Mouse (Mus musculus) bone marrow, adult 2 months (tissue): ENCODE data around the gene Actg1. TPM values are rescaled to one million over a fixed set of nuclear protein-coding genes. Genes with fewer than 3 reads are reported as not detected.

Source experiments
- H3K27ac ChIP-seq: fragments of 200-500 bp; 2 replicates; pipeline ENCODE4 v1.5.1; 2012; ENCODE audit warnings: low read depth, mild to moderate bottlenecking, control low read depth, inconsistent platforms, low read length; ENCODE audit not compliant: control insufficient read depth, poor library complexity, insufficient read depth
- H3K4me1 ChIP-seq: fragments of 200-500 bp; 2 replicates; pipeline ENCODE4 v1.6.1; 2011; ENCODE audit warnings: low read length; ENCODE audit not compliant: control insufficient read depth, insufficient read depth
- H3K4me3 ChIP-seq: fragments of 200-500 bp; replicated peaks from 2 replicates; pipeline ENCODE3; 2011; ENCODE audit warnings: mild to moderate bottlenecking, low read depth, low read length, control low read depth; ENCODE audit not compliant: control insufficient read depth
- CTCF ChIP-seq: fragments of 200-500 bp; IDR thresholded peaks from 2 replicates; pipeline ENCODE4 v1.5.1; 2011; ENCODE audit warnings: low read length, control low read depth; ENCODE audit not compliant: control insufficient read depth, insufficient read depth
- POLR2A ChIP-seq: fragments of 200-500 bp; IDR thresholded peaks from 2 replicates; pipeline ENCODE4 v1.6.1; 2011; ENCODE audit warnings: low read depth, mild to moderate bottlenecking, control low read depth, low read length, borderline replicate concordance; ENCODE audit not compliant: control insufficient read depth
- WGBS: fragments of 180-500 bp; shearing (Covaris S2); methylation state at CpG from one replicate; pipeline ENCODE4 v1.1.7; 2018; 5-methylcytosine and 5-hydroxymethylcytosine counted together
- polyA plus RNA-seq: library from polyadenylated mRNA; stranded (reverse); fragments of >200 nt; gene quantifications from 2 replicates; pipeline ENCODE4 v1.2.4, GENCODE M21; 2011; ENCODE audit warnings: low replicate concordance; ENCODE audit not compliant: missing spikeins, insufficient read depth, insufficient read length

The Actg1 gene
- polyA plus RNA-seq, 1 experiment: 760 TPM

DNA sequence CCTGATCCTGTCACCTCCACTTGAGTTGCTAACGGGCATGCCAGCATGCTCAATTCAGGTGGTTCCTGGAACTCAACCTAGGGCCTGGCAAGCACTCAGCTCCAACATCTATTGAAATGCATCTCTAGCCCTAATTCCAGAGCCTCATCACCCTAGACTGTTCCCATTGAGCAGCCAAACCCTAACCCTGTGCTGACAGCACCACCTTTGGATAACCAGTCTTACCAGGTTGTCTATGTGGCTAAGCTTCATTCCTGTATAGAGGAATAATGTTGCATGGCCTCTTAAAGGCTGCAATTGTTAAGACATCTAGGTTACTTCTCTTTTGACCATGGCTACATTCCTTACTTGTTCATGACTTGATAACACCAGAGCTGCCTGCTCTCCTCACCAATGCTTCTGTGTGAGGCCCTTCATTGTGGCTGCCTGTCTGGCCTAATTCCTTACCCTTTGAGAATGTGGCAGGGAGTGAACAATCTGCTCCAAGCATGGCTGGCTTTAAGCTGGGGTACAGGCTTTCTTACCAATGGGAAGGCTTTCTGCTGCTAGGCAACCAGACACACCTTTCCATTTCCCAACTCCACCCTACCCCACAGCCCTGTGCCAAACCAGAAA is 3.2 kb downstream of the Actg1 start:
- no peak overlapping the region for H3K4me3 ChIP-seq
- TF ChIP-seq CTCF (no peak), POLR2A (0 out of 2 replicates have a peak, but pooled peaks have one; percentile 18)
- no peak overlapping the region for H3K27ac ChIP-seq
- peaks cover 2% of the 10 kb centered on the region; the same call in 1 of the 2 replicates for H3K4me1 ChIP-seq
- WGBS: 65% methylated on average over 1 of the region's 1 CpGs

DNA sequence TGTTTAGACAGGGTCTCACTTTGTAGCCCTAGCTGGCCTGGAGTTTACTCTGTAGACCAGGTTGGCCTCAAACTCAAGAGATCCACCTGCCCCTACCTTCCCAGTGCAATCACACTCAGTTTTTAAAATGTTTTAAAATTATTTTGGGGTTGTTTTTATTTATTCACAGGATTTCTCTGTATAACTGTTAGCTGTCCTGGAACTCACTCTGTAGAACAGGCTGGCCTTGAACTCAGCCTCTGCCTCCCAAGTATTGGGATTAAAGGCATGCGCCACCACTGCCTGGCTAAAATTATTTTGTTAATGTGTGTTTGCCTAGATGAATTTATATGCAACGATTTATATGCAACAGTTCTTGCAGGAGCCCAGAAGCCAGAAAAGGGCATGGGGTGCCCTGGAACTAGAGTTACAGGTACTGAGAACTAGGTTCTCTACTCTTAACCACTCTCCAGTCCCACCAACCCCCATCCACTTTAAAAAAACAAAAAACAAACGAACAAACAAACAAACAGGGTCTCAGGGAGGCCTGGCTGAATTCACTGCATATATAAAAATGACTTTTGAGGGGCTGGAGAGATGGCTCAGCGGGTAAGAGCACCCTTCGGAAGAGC is 3.9 kb downstream of the Actg1 start:
- H3K4me3 ChIP-seq: no peak overlapping the region
- no peak overlapping the region for H3K27ac ChIP-seq
- 79% methylated on average over 5 of the region's 5 CpGs for WGBS
- TF ChIP-seq CTCF (no peak), POLR2A (no peak)
- H3K4me1 ChIP-seq: peaks cover 2% of the 10 kb centered on the region; the same call in 1 of the 2 replicates

DNA sequence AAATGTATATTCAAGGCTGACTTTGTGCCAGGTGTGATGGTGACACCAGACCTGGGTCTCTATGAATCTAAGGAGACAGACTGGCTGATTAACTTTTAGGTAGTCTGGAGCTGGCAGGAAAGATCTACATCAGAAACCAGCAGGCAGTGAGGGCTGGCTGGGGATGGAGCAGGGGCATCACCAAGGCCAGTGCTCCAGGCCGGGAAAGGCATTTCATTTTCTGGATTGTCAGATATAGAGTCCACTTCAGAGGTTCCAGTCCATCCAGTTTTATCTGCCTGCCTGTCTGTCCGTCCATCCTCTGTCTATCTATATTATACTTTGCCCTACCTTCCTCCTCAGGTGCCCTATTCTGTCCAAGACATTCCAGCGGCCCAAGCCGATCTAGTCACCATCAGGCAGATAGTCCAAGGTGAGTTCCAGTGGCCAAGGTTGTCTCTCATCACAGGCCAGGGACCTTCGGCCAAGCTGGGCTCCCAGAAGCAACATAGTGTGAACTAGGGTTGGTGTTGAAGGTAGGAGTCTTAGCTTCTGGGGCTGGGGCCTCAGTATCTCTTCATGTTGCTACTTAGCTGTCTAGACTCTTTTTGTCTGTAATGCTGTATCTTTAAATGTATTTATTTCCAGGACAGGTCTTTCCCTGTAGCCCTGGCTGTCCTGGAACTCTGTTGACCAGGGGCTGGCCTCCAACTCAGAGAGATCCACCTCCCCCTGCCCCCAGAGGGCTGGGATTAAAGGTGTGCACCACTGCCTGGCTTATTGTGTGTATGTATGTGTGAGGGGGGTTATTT is 4.6 kb downstream of the Actg1 start:
- Histone ChIP-seq H3K4me3 (no peak overlapping the region), H3K4me1 (peaks cover 2% of the 10 kb centered on the region; the same call in 1 of the 2 replicates), H3K27ac (no peak overlapping the region)
- TF ChIP-seq CTCF: no peak
- no peak for TF ChIP-seq POLR2A
- 76% methylated on average over 5 of the region's 5 CpGs for WGBS

DNA sequence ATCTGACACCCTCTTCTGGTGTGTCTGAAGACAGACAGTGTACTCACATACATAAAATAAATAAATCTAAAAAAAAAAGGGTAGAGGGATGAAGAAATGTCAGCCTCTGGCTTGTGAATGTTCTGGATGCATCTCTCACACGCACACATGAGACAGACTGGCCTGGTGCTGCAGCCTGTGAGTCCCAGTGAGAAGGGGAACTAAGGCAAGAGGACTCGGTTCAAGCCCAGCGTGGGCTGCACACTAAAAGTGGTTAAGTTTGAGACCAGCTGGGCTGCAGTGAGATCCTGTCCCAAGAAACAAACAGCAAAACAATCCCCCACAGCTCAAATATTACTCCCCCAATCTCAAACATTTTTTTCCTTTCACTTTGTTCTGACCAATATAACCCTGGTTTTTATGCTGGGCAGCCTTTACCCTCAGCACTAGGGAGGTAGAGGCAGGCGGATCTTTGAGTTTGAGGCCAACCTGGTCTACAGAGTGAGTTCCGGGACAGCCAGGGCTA is 5.6 kb downstream of the Actg1 start:
- 81% methylated on average over 5 of the region's 5 CpGs for WGBS
- Histone ChIP-seq H3K4me3 (no peak overlapping the region), H3K4me1 (peaks cover 2% of the 10 kb centered on the region; the same call in 1 of the 2 replicates), H3K27ac (no peak overlapping the region)
- TF ChIP-seq CTCF (no peak), POLR2A (no peak)

DNA sequence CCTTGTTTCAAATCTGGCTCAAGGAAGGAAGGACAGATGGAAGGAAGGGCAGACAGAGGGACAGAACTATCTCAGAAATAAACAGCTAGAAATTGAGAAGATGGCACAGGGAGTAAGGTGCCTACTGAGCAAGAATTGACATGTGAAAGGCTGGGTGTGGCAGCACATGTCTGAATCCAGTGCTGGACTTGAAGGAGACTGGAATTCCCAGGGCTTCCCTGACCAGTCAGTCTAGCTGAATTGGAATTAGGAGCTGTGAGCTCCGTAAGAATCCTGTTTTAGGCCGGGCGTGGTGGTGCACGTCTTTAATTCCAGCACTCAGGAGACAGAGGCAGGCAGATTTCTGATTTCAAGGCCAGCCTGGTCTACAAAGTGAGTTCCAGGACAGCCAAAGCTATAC is 6.7 kb downstream of the Actg1 start:
- no peak overlapping the region for H3K27ac ChIP-seq
- peaks cover 2% of the 10 kb centered on the region; the same call in 1 of the 2 replicates for H3K4me1 ChIP-seq
- 90% methylated on average over 4 of the region's 4 CpGs for WGBS
- H3K4me3 ChIP-seq: no peak overlapping the region
- no peak for TF ChIP-seq POLR2A
- TF ChIP-seq CTCF: no peak

DNA sequence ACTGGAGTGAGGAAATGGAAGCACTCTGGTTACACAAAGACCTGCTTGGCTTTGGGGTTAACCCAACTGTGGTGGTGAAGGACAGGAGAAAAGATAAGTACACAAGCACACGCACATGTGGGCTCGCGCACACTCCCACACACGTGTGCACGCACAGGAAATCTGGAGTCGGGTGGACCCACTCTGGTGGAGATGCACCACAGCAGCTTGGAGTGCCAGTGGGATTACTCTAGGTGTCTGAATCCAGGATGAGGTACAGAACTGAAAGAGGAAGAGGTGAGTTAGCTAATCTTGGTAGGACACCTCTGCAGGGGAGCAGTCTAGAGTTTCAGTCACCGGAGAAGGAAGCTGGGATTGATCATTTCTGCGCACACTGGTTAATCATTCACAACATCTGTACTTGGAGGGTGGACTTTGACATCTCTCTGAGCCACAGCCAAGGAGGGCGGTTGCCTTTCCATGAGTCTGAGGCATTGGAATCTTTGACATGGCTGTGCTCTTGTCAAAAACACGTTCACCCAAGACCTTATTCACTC is 8.3 kb downstream of the Actg1 start:
- WGBS: 40% methylated on average over 10 of the region's 10 CpGs
- no peak overlapping the region for H3K4me3 ChIP-seq
- H3K4me1 ChIP-seq: peaks cover 2% of the 10 kb centered on the region; the same call in 1 of the 2 replicates
- TF ChIP-seq CTCF: no peak
- TF ChIP-seq POLR2A: no peak
- H3K27ac ChIP-seq: no peak overlapping the region

DNA sequence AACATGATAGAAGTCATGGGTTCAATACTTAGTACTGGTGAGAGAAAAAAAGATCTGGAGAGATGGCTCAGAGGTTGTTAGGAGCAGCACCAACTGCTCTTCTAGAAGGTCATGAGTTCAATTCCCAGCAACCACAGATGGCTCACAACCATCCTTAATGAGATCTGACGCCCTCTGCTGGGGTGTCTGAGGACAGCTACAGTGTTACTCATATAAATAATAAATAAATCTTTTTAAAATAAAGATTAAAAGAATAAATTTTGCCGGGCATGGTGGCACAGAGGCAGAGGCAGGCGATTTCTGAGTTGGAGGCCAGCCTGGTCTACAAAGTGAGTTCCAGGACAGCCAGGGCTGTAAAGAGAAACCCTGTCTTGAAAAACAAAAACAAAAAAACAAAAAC is 9.6 kb downstream of the Actg1 start:
- TF ChIP-seq POLR2A (no peak), CTCF (no peak)
- H3K27ac ChIP-seq: no peak overlapping the region
- peaks cover 2% of the 10 kb centered on the region; the same call in 1 of the 2 replicates for H3K4me1 ChIP-seq
- 74% methylated on average over 3 of the region's 3 CpGs for WGBS
- no peak overlapping the region for H3K4me3 ChIP-seq

DNA sequence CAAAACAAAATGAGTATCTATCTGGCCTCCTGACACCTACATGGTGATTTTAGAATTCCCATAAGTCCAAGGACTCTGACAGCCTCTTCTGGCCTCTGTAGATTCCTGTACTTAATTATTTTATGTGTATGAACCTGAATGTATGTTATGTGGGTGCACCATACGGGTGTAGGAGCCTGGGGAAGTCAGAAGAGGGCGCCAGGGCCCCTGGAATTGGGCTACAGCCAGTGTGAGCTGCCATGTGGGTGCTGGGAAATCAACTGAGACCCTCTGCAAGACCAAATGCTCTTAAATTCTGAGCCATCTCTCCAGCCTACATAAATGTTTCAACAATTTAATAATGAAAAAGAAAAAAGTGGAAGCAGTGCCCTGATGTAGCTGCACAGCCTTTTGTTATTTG is 10.9 kb downstream of the Actg1 start:
- H3K4me3 ChIP-seq: no peak overlapping the region
- H3K4me1 ChIP-seq: peaks cover 2% of the 10 kb centered on the region; the same call in 1 of the 2 replicates
- 63% methylated on average over 2 of the region's 2 CpGs for WGBS
- TF ChIP-seq POLR2A: no peak
- TF ChIP-seq CTCF: no peak
- no peak overlapping the region for H3K27ac ChIP-seq
